Mouse (Mus musculus) liver, postnatal 0 days (tissue): ENCODE measurements around the gene Kif7.

Experiments used
- CTCF ChIP-seq: sonication (generic); IDR thresholded peaks from 2 replicates; pipeline ENCODE4 v1.5.1; 2016; ENCODE audit warnings: antibody characterized with exemption, low read depth
- EP300 ChIP-seq: IDR thresholded peaks from 2 replicates; pipeline ENCODE4 v1.6.1; 2016; ENCODE audit warnings: antibody characterized with exemption, low read depth, mild to moderate bottlenecking

DNA sequence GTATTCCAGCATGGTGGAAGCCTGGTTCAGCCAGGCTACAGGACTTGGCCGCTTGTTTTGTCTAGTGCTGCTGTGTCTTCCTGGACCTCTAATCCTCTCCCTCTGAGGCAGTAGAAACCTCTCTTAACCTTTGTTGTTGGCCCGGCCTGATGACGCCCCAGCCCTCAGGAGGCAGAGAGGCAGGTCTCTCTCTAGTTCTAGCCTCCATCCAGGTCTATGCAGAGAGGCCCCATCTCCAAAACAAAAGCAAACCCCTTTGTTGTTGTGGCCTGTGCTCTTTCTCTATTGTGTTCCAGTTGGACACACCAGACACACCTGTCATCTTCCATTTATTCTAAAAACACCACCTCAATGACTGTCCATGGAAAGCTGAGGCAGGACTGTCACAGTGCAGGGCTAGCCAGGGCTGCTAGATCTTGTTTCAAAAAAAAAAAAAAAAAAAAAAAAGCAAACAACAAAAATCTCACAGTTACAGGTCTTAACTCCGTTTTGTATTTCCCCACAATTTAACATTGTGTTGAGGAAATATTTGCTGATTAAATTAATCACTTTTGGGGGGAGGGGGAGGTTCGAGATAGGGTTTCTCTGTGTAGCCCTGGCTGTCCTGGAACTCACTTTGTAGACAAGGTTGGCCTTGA, 54.1 kb downstream of the Kif7 start:
- TF ChIP-seq CTCF (no peak), EP300 (no peak)
